Mouse (Mus musculus): ENCODE results near the gene Ptges2.

Gene Ptges2

DNA sequence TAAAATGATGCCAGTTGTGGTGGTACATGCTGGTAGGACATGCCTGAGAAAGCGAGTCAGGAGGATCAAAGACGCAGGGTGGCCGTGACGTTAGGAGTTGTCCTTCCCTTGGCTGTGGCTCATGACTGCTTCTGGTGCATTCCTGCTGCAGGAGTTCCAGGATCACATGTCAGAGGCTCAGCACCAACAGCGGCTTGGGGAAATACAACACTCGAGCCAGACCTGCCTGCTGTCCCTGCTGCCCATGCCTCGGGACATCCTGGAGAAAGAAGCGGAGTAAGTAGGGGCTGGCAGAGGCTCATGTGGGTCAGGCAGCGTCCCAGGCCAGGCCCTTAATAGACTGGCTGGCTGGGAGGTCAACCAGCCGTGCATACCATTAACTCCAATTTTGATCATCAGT lies 21.5 kb upstream of the Ptges2 start:
- peak; percentile 87 for DNase-seq (ENCODE audit: low read depth, low spot score)

DNA sequence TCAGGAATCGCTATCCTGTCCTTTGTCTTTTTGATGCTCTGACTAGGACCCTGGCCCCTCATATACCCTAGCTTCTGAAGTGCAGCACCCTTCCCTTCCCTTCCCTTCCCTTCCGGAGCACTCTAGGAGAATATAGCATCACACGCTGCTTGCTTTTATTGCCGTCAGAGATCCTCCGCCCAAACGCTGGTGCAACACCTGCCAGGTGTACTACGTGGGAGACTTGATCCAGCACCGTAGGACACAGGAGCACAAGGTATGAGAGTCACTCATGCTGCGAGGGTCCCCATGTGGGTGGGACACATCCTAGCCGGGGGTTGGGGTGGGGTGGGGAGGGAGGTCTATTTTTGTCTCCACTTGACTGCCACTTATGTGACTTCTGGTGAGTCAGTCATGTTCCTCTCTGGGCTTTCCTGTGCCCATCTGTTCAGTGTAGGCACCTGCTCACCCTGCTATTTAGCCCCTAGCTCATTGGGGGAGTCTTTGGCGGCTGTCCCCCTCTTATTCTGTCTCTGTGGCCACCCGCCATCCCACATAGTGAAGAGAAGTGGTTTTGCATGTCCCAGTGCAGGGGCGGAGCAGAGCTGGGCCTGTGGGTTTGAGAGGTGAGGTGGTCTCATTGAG lies 20.3 kb upstream of the Ptges2 start:
- no peak for DNase-seq (ENCODE audit: low read depth, low spot score)

GRCm38 (mm10) chr2:32376963-32377362 lies 18.7 kb upstream of the Ptges2 start:
- DNase-seq (ENCODE audit: low read depth, low spot score) = no peak

DNA sequence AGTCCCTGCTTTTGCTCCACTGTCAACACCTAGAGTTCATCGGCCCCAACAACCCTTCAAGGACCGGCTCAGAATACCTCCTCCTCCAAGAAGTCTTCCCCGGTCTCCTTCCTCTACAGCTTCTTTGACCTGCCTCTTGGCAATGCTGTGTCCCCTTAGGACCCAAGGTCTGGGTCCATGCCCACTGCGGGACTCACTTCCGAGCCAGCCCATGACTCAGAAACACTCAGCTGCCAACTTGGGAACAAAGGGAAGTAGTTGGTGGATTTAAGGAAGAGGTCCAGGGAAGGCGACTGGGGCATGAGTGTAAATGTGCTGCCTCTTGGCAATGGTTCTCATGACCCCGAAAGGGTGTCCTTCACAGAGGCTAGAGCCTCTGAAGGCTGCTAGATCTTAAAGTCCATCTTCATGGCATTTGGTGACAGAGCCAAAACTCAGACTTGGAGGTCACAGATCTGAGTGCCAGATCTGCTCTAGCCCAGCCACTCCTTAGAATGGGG lies 15.6 kb upstream of the Ptges2 start:
- no peak for DNase-seq (ENCODE audit: low read depth, low spot score)

DNA sequence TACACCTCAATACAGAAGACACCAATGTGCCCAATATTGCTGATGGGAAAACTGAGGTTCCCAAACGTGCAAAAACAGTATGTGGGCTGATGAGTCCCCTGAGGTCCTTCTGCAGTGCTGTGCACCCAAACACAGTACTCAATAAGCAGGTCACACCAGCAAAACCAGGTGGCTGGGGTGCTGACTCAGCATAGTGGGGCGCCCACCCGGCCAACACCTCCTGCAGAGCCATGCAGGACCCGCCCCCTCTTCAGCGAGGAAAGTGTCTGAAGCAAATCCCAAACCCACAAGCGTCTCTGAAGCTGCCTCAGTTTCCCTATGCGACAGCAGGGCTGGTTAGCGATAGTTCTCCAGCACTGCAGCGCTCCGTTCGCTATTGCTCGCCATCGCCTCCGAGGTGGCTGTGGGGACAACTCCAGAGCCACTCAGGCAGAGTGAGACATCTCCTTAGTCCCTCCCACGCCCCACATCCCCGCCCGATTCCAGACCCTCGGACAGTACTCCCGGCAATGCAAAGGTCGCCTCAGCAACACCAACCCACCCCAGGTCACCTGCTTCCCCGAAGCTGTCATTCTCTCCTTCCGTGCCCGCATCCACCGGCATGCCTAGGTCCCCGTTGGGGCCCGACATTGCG lies 14.4 kb upstream of the Ptges2 start:
- no peak for DNase-seq (ENCODE audit: low read depth, low spot score)

GRCm38 (mm10) chr2:32381775-32382223 lies 13.9 kb upstream of the Ptges2 start, which contains the start of gene 1110008P14Rik:
1110008P14Rik (minus strand) TSS chr2:32381938.
- DNase-seq (ENCODE audit: low read depth, low spot score) = peak; percentile 91

DNA sequence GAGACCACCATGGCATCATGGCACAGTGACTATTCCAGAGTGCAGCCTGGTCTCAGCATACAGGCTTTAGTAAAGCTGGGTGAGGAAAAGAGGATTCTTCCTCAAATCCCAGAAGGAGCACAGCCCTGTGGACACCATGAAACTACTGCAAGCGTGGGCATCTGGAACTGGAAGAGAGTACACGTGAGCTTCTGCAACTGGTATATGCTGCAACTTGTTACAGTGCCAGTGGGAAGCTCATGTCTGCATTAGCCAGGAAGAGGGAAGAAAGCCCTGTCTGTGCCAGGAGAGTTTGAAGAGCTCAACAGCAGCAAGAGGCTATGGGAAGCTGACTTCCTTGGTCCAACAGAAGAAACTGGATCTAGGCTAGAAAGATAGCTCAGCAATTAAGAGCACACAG lies 13.0 kb upstream of the Ptges2 start:
- DNase-seq (ENCODE audit: low read depth, low spot score) = no peak

- DNase-seq (ENCODE audit: low read depth, low spot score) = no peak
Measured at GRCm38 (mm10) chr2:32387706-32388490, 7.8 kb upstream of the Ptges2 start, which contains the start of gene Lcn2. Lcn2 (minus strand) TSS chr2:32388252.

DNA sequence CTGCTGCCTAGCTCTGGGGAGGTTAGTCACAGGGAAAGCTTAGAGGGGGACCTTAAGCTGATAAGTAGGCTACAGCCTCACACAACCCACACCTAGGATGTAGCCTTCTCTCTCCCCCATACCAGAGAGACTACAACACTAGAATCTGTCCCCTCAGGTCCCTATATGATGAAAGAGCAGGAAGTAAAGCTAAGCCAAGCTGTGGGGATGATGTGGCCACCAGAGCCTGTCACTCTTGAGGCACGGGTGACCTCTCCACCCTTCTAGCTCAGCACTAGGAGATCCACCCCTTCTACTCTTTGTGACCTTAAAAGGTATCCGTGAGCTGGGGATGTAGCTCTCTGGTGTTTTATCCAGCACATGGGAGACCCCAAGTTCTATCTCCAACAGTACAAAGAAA lies 6.5 kb upstream of the Ptges2 start:
- no peak for DNase-seq (ENCODE audit: low read depth, low spot score)

- no peak for DNase-seq (ENCODE audit: low read depth, low spot score)
Measured at GRCm38 (mm10) chr2:32390871-32391270, 4.8 kb upstream of the Ptges2 start.

- DNase-seq (ENCODE audit: low read depth, low spot score) = no peak
Measured at GRCm38 (mm10) chr2:32392063-32392462, 3.6 kb upstream of the Ptges2 start.

DNA sequence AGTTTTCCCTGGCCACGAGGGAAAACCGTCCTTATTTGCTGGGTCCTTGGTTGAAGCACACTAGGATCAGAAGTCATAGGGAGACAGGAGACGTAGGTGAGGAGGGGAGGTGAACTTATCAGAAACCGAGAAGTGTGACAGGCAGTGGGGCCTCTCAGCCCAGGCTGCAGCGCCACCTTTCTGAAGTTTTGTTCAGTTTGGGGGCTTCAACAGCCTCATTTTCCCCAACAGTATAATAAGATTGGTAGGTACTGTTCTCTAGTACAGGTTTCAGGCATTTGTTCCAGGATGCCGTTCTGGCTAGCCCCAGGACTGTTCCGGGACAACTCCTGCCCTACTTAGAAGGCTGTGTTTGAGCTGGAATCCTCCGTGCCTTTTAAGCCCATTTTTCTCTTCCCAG lies 723 bp upstream of the Ptges2 start:
- DNase-seq (ENCODE audit: low read depth, low spot score) = no peak

DNA sequence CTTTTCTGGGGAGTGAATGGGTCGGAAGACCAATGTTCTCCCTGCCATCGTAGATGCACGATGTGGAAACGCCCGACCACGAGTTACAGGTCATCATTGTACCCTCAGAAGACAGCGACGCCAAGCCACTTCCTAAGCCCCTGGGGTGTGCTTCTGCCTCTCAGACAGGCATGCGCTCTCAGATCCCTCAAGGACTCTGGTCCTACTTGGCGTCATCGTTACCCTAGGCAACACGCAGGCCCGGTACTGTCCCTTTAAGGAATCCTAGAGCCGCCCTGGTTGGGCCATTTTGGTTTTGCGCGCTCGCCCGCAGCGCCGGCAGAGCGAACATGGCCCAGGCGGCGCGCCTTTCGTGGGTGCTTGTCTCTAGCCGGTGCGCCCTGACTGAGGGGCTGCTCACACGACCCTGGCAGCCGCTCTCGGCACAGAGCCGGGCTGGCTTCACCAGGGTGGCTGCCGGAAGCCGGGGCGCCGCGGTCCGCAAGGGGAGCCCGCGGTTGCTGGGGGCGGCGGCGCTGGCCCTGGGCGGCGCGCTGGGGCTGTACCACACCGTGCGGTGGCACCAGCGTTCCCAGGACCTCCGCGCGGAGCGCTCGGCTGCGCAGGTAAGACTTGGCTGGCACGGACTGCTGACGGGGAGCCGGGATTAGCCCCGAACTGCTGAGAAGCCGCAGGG lies 388 bp downstream of the Ptges2 start:
- DNase-seq (ENCODE audit: low read depth, low spot score) = peak; percentile 88

DNA sequence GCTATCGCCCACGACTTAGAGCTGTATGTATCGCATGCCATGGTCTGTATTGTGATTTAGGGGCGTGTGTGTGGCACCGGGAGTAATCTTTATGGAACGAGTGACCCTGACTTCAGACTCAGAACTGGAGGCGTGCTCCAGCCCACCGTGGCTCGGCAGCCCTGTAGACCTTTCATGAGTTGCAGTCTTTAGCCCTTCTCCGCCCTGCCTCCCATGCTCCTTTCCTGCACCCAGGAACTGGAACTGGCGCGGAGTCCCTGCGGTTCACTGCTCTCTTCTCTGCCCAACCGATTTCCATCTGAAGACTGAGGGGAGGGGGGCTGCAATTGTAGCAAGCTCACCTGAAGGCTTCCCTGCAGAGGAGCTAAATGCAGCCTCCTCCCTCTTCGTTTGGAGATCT lies 999 bp downstream of the Ptges2 start:
- no peak for DNase-seq (ENCODE audit: low read depth, low spot score)

GRCm38 (mm10) chr2:32404663-32405062 lies 9.0 kb downstream of the Ptges2 start:
- DNase-seq (ENCODE audit: low read depth, low spot score) = peak; percentile 93

- no peak for DNase-seq (ENCODE audit: low read depth, low spot score)
Measured at GRCm38 (mm10) chr2:32407144-32407824, 11.6 kb downstream of the Ptges2 start.

DNA sequence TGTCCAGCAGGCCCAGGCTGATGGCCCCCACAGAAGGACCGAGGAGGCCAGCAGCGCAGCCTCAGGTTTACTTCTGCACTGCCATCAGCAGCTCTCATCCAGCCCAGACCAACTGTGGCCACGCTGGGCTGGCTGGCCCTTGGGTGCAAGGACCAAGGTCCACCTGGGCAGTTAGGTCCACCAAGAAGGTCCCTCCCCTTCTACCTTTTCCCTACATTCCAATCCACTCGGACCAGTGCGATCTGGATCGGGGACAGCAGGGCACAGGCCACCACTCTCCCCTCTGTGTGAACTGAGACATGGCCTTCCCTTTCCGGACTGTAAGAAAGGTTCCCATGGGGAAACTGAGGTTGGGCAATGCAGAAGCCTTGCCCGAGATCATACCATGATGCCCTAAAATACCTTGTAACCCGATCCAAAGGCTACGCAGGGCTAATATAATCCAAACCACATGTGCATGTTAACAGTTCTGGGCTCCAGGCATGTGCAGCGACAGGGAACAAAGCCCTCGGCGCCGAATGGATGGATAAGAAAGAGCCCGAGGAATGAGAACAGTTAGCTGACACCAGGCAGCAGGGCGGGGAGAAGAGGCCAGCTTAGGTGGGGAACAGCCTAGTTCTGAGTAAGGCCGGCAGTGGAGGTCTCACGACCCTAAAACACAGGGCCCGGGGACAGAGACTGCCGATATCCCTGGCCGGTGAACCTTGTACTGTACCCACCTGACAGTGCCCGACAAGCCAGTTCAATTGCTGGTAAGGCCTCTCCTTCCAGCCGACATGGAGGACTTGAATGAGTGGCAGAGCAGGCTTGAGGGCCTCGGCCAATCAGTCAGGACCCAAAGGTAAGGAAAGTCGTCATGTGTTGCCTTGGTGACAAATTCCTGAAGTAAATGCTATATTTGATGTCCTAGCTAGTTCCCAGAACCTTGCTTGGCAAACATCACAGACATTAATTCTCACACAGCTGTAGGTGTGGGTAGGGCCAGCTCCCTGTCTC lies 13.0 kb downstream of the Ptges2 start:
- no peak for DNase-seq (ENCODE audit: low read depth, low spot score)

DNA sequence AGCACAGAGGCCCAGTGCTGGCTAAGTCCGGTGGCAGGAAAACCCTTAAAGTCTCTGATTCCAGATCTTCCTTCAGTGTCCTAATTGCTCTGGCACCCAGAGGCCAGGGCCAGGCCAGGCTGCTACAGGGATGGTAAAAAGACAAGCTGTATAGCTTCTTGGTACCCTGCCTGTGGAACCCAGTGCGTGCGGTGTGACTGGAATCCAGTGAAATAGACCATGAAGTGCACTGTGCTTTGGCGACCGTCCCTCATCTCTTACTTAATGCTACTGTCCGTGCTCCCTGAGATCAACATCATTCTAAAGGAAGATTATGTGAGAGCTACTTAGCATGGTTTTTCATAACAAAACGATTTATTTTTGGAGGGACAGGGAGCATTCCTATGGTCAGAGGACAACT lies 15.7 kb downstream of the Ptges2 start:
- no peak for DNase-seq (ENCODE audit: low read depth, low spot score)

DNA sequence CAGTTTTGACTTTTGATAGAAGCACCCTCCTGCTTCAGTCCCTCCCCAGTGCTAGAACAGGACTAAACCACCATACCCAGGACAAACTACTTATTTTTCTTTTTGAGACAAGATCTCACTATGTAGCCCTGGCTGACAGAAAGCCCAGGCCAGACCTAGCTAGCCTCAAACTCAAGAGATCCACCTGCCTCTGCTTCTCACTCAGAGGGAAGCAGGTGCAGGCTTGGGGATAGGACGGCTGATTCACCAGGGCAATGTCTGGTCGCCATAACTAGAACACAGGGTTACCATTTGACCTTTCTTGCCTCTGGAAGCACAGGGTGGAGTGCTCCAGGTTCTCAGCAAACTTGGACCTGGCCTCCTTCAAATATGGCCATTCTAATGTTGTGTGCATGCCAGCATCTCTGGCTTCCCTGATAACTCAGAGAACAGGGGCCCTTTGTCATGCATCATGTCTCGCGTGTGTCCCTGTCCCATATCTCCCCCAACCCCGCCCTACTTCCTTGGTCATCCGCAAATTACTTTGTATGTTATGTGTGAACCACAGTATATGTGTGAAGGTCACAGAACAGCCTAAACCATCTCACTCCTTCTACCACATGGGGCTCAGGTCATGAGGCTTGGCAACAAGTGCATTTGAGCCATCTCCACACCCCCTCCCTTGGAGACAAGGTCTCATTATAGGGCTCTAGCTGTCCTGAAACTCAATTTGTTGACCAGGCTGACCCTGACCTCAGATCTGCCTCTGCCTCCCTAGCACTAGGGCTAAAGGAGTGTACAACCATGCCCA lies 17.2 kb downstream of the Ptges2 start:
- DNase-seq (ENCODE audit: low read depth, low spot score) = no peak

Measured in skeletal muscle tissue, adult 2 months (tissue).